In genomic region chr10:64181696-64182095, GRCm38 (mm10) we compare ENCODE assay signal across 14 mouse cellular contexts.
A peak's percentile ranks its signal among the peaks of the same experiment; 100 is the strongest.
DNase-seq lines count a peak whose midpoint lies in the region.
"Had no signal": no experiment of that assay in that cellular context is flagged by ENCODE, and none has a peak within 500 bp of the region (broad histone marks: within the 10 kb centered on the region; RNA-seq: fewer than 3 reads in every experiment).

No protein-coding gene starts in this region.

- intact Hi-C loops in left cerebral cortex, postnatal 25 days (cut with DNase I), result no loop called here
- intact Hi-C loops in heart, postnatal 25 days (cut with DNase I), result no loop called here
- intact Hi-C loops in gastrocnemius, postnatal 14 days (cut with DNase I; ENCODE audit: low total_unique reads), result no loop called here

- DNase-seq in right cerebral cortex, adult 18-20 months, result peak; percentile 60
- no peak for DNase-seq in right cerebral cortex, postnatal 4 days
- DNase-seq in frontal cortex, postnatal 36 days (ENCODE audit: low spot score in 2 of 2), result peak; percentile 32 to 58
- DNase-seq in left cerebral cortex, postnatal 25 days (ENCODE audit: low spot score in 2 of 2), result peak; percentile 39 to 85
- DNase-seq in telencephalon, adult 2 months (ENCODE audit: low read depth, low spot score), result peak; percentile 58
- DNase-seq in heart, postnatal 25 days (ENCODE audit: low spot score), result no peak
- DNase-seq in gastrocnemius, postnatal 14 days, result no peak
- DNase-seq: adrenal gland, postnatal 10 days; cerebellum, adult 2 months; cerebellum, postnatal 25 days; embryo, embryonic 11 days; heart, postnatal 36 days; kidney, adult 2 months; lung, postnatal 4 days had no signal

Comparison
In these comparisons a context has a peak if more than half of its experiments do, and no peak if none do; other contexts are left out.
1. DNase-seq: peak in right cerebral cortex, adult 18-20 months (single experiment), frontal cortex, postnatal 36 days (2 of 2), left cerebral cortex, postnatal 25 days (2 of 2) and telencephalon, adult 2 months (single experiment); none in right cerebral cortex, postnatal 4 days (single experiment), heart, postnatal 25 days (single experiment) and gastrocnemius, postnatal 14 days (single experiment).